Mouse (Mus musculus): Measurements from ENCODE around the gene Senp8. TPM values are rescaled to one million over a fixed set of nuclear protein-coding genes. Genes with fewer than 3 reads are reported as not detected.

Senp8 gene
- total RNA-seq, 2 experiments from 2014 or later = 0.26 to 0.96 TPM

DNA sequence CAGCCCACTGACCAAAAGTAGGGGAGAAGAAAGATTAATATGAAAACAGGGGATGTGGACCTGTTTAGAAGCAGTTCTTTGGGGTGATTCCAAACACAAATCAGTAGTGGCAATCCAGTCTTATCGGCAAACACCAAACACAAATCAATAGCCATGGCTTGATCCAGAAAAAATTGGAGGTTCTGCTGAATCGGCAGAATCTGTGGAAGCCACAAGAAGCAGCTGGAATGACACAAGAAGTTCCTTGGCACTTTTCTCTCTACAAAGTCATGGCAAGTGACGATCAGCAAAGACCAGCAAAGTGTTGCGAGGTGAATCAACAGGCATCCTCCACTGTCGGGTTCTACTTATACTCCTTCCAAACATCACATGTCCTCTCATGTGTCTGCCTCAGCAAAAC lies 29.4 kb downstream of the Senp8 start:
- no peak for ATAC-seq (replicated peaks; ENCODE audit: low FRiP score, poor library complexity, severe bottlenecking)

DNA sequence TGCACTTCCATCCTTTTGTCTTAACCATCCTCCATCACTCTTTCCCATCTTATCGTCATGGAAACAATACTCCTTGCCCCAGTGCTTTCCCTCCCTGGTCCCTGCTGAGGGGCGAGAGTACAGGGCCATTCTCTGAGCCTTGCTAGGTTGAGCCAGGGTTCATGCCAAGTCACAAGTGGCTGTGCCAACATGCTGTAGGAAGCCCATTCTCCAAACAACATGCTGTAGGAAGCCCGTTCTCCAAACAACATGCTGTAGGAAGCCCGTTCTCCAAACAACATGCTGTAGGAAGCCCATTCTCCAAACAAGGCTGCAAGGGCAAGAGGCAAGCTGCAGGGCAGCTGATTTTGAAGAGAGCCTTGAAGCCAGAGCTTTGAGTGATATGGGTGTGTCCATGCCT lies 32.3 kb downstream of the Senp8 start:
- no peak for ATAC-seq (replicated peaks; ENCODE audit: low FRiP score, poor library complexity, severe bottlenecking)

DNA sequence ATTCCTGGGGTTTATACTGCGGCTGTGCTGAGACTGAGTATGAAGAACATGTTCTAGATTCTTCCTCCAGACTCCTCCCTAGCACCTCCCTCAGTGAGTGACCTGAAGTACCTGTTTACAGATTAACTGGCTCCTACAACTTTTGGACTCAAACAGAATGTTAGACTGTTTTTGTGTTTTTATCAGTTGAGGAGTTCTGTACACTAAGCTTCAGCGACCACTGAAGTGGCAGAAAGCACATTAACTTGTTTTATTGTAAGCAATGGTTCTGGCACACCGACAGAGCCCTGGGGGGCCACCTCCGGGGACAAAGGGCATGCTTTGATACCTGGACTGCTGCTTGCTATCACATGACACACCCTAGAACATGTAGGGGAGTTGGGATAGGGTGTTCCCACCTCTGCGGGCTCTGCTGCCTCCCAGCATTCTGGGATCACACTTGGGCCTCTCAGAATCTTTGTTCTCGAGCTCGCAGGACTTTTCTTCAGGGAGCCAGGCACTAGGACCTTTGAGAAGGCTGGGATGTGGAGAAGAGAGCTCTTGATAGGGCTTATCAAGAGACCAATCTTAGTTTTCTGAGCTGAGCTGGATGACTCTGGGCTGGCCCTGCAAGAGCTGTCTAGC lies 34.1 kb downstream of the Senp8 start:
- no peak for ATAC-seq (replicated peaks; ENCODE audit: low FRiP score, poor library complexity, severe bottlenecking)

DNA sequence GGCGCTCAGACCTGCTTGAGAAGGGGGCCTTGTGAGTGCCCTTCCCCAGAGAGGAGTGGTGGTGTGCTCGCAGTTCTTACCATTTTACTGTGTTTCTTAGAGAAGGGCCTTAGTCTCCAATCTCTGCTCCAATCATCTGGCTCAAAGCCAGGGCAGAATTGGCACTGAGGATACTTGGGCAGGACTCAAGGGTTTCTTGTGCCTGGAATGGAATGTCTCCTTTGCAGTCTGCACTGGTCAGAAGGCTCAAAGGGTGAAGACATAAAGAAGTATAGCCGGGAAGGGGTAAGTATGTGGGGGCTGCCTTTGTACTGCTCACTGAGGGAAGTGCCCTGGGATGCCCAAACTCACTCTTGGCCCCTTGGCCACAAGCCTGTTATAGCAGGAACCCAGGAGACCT lies 41.3 kb downstream of the Senp8 start:
- no peak for ATAC-seq (replicated peaks; ENCODE audit: low FRiP score, poor library complexity, severe bottlenecking)

DNA sequence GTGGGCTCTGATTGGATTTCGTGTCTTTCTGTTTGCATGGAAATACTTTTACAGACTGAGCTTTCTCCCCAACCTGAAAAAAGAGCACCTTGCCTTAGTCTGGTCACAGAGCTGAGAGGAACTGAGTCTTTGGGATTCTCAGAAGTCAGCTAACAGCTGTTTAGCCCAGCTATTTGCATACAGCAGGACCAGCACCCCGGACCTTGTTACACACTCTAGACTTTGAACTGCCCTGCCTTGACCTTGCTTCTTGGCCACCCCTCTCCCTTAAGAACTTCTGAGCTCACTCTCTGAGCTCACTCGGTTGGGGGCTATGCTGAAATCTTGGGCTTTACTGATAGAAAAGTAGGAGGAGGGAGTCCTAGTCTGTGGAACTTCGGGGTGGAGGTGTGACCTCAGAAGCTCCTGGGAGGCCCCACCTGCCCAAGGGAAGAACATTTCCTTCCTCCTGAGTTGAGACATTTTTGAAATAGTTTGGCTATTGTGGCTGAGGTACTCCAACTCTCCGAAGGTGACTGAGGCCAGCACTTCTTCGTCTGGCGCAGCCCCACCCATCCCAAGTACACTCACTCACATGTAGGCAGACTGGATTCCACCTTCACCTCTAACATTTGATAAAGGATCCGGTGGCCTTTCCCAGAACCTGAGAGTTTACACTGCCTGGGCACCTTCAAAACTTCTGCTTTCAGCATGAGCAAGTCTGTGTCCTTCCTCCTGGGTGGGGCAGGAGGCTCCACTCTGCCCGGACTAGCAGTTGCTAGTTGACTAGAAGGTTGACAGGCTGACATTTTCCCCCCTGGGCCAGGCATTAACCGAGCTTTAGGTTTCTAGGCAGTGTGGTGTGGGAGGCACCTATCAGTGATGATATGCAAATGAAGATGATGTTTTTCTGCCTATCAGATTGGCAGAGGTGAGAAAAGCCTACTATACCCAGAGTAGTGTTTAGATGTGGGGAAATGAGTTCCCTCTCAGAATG lies 43.4 kb downstream of the Senp8 start:
- no peak for ATAC-seq (replicated peaks; ENCODE audit: low FRiP score, poor library complexity, severe bottlenecking)

DNA sequence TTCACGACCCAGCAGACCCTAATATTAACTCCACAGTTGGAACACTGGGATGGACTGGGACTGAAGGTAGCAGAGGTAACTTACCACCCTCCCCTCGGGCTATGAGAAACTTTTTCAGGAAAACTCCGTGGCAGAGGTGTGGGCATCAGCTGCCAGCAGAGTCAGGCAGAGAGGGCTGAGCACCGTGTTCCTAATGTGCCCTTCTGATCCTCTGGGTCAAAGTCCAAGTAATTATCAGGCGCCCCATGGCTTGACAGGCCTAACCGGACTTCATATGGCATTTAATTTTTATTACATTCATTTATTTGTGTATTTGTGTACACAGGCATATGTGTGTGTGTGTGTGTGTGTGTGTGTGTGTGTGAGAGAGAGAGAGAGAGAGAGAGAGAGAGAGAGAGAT lies 47.4 kb downstream of the Senp8 start:
- ATAC-seq (replicated peaks; ENCODE audit: low FRiP score, poor library complexity, severe bottlenecking) = no peak

DNA sequence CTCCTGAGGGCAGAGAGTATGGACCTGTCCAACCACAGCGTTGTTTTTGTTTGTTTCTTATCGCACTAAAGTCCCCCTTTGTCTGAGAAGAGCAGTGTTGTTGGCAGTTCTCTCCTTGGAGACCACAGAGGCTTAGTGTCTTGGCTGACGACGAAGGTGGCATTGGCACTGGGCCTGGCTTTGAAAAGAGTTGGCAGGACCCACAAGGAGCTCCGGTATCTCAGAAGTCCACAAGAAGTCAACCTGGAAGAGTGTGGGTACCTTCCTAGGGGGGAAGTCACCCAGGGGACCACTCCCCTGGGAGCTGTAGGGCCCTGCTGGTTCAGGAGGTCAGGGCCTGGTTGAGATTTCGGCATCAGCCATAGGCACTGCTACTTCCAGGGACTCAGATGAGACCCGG lies 49.4 kb downstream of the Senp8 start:
- no peak for ATAC-seq (replicated peaks; ENCODE audit: low FRiP score, poor library complexity, severe bottlenecking)

DNA sequence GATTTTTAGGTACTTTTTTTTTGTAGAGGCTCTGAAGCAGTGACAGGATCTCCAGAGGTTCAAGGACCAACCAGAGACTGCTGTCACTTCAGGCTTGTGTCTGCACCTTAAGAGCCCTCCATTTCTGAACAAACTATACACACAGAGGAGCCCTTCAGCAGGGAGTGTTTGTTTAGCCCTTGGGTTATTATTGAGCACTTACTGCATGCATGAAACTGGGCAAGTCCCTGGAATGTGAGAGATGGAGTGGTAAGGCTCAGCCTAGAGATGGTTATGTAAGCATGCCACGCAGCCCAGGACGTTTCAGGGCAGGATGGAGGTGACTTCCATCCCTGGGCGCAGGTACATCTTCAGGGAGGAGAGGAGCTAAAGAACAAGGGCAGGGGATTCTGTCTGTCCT lies 54.1 kb downstream of the Senp8 start:
- ATAC-seq (replicated peaks; ENCODE audit: low FRiP score, poor library complexity, severe bottlenecking) = no peak

DNA sequence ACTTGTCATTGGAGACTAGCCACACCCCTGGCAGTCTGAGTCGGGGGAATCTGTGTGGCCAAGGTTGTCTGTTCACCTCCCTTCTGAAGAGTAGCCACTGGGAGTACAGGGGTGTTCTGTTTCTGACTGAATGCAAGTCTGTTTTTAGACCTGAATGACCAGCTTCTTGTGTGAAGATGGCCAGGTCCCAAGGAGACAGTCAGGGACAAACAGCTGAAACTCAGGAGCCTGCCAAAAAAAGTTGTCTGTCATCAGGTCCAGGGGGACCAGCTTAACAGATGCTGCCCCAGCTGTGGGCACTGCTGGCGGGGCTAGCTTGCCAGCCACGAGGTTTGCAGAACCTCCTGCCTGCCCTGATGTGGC lies 55.1 kb downstream of the Senp8 start:
- no peak for ATAC-seq (replicated peaks; ENCODE audit: low FRiP score, poor library complexity, severe bottlenecking)

DNA sequence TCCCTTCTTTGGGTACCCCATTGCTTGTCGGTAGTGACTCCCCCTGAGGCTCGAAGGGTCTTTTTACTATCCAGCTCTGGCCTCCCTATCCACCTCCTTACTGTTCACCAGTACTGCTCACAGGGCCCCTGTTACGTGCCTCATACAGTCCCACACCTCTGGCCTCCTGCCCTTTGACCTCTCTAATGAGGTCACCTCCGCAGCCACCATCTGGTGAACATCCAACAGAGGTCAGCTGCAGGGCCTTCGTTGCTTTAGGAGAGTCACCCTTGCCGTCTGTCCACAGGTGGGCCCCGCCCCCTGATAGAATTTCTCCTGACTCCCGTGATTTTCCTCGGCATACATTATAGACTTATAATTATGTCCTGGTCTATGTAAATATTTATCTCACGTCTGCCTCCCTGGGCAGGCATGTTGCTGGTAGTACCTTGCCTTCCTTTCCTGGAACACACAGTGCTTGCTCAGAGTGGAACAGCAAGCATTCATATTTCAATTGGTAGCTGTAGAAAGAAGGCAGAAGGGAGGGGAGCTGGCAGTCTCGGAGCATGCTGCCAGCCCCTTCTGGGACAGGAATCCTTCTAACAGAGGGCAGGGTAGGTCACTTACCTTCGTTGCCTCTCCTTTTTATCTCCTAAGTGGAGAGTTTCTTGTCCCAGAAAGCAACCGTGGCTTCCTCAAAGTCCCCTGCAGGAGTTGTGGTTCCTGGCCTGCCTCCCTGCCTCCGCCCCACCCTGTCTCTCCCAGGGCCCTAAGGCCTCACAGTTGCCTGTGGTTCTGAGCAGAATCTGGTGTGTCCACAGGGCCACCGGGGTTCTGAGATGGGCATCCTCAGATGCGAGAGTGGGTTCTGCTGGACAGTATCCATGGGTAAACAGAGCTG lies 55.7 kb downstream of the Senp8 start:
- no peak for ATAC-seq (replicated peaks; ENCODE audit: low FRiP score, poor library complexity, severe bottlenecking)

DNA sequence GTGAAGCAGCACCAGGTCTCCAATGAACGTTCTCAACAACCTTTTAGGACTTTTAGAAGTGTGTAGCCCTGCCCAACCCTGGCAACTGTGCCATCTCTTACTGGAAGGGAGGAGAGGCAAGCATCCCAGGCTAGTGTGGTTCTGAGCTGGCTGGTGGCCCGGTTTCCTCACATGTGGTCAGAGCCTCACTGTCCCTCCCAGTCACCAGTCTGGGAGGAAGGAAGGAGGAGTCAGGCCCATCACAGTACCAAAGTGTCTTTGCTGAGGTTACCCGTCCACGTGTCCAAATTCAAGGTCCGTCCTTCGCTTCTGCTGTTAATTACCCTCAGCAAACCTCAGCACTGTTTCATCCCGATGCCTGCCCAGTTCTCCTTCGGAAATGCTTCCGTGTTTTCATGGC lies 58.4 kb downstream of the Senp8 start:
- ATAC-seq (replicated peaks; ENCODE audit: low FRiP score, poor library complexity, severe bottlenecking) = no peak

DNA sequence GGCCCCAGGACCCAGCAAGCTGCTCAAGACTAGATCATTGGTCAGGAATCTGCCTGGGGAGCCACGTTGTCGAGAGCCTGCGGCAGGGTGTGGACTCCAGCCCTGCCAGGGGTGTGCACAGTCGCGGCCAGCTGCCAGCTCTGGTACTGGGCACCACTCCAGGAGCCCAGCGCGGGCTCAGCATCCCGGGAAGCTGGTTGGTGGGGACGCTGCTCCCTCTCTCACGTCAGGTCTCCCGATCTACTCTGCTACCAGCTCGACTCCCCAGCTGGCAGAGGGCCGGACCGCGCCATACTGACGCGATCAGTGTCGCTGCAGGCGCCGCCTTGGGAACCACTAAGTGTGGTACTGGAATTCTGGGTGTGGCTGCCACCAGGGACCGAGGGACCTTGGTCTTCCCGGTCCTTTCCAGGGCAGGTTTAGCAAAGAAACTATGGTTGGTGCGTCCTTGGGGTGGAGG lies 58.8 kb downstream of the Senp8 start:
- no peak for ATAC-seq (replicated peaks; ENCODE audit: low FRiP score, poor library complexity, severe bottlenecking)

DNA sequence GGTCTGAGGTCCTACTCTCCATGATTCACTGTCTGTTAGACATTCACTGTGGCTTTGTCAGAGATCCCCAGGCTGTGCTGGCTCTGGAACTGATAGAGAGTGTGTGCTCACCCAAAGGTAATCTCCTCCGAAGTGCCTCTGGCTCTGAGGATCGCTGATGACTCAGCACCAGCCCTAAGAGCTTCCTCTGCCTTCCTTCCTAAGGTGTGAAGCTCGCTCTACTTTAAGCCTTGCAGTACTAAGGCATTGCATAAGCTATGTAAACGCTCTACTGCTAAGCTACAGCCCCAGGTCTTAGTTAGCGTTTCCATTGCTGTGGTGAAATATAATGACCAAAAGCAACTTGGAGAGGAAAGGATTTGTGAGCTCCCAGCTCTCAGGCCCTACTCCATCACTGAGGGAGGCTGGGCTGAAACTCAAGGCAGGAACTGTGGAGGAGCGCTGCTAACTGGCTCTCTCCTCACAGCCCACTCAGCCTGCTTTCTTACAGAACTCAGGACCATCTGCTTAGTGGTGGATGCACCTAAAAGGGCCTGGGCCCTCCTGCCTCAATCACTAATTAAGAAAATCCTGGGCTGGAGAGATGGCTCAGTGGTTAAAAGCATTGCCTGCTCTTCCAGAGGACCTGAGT lies 63.0 kb downstream of the Senp8 start:
- no peak for ATAC-seq (replicated peaks; ENCODE audit: low FRiP score, poor library complexity, severe bottlenecking)

Other genes with a start within 250 kb of the Senp8 start
- gene Hexa, start 211.2 kb downstream of the Senp8 start, total RNA-seq (2015; ENCODE audit: low replicate concordance) = 24.2 and 25.7 TPM in 2 replicates
- 36.8 and 52.1 TPM in 2 replicates for gene Hexa, start 211.2 kb downstream of the Senp8 start, total RNA-seq (2017; ENCODE audit: low replicate concordance)
- gene Tmem202, start 210.9 kb downstream of the Senp8 start, total RNA-seq (2015; ENCODE audit: low replicate concordance) = not detected in 2 replicates
- gene Tmem202, start 210.9 kb downstream of the Senp8 start, total RNA-seq (2017; ENCODE audit: low replicate concordance) = not detected in 2 replicates
- gene Celf6, start 172.8 kb downstream of the Senp8 start, total RNA-seq (2015; ENCODE audit: low replicate concordance) = not detected in 2 replicates
- not detected in 2 replicates for gene Celf6, start 172.8 kb downstream of the Senp8 start, total RNA-seq (2017; ENCODE audit: low replicate concordance)
- 3.1 and 5.4 TPM in 2 replicates for gene Parp6, start 133.4 kb downstream of the Senp8 start, total RNA-seq (2015; ENCODE audit: low replicate concordance)
- gene Parp6, start 133.4 kb downstream of the Senp8 start, total RNA-seq (2017; ENCODE audit: low replicate concordance) = 1.3 and 1.8 TPM in 2 replicates
- gene Pkm, start 94.3 kb downstream of the Senp8 start, total RNA-seq (2015; ENCODE audit: low replicate concordance) = 36.3 and 60.8 TPM in 2 replicates
- 150 and 158 TPM in 2 replicates for gene Pkm, start 94.3 kb downstream of the Senp8 start, total RNA-seq (2017; ENCODE audit: low replicate concordance)
- 1.3 TPM in 1 of 2 replicates, not detected in the other for gene Gramd2, start 70.6 kb downstream of the Senp8 start, total RNA-seq (2015; ENCODE audit: low replicate concordance)
- not detected in 2 replicates for gene Gramd2, start 70.6 kb downstream of the Senp8 start, total RNA-seq (2017; ENCODE audit: low replicate concordance)
- gene Myo9a, start 186 bp upstream of the Senp8 start, total RNA-seq (2015; ENCODE audit: low replicate concordance) = 9.0 and 21.5 TPM in 2 replicates
- gene Myo9a, start 186 bp upstream of the Senp8 start, total RNA-seq (2017; ENCODE audit: low replicate concordance) = 8.2 and 13.4 TPM in 2 replicates
- not detected in 2 replicates for gene Nr2e3, start 209.9 kb upstream of the Senp8 start, total RNA-seq (2015; ENCODE audit: low replicate concordance)
- gene Nr2e3, start 209.9 kb upstream of the Senp8 start, total RNA-seq (2017; ENCODE audit: low replicate concordance) = 0.28 TPM in 1 of 2 replicates, not detected in the other

All from erythroblast, adult 5-6 weeks (primary cell).